Mouse (Mus musculus): ENCODE results near the gene Farp2. TPM values are rescaled to one million over a fixed set of nuclear protein-coding genes. Genes with fewer than 3 reads are reported as not detected.

Farp2 gene
- polyA plus RNA-seq, 1 experiment from 2014 or later = 3.9 TPM

GRCm38 (mm10) chr1:93547286-93547685 is 35.4 kb downstream of the Farp2 start:
- WGBS (ENCODE audit: insufficient replicate concordance) = 69% methylated on average over 1 of the region's 1 CpGs
- no peak for ATAC-seq

GRCm38 (mm10) chr1:93551427-93551826 is 39.5 kb downstream of the Farp2 start:
- WGBS (ENCODE audit: insufficient replicate concordance) = 44% methylated on average over 5 of the region's 5 CpGs

More at GRCm38 (mm10) chr1:93547286-93547685, 35.4 kb downstream of the Farp2 start:
- no peaks in the 10 kb centered on the region for H3K27me3 ChIP-seq (ENCODE audit: insufficient read depth, low read length)
- no peaks in the 10 kb centered on the region for H3K4me1 ChIP-seq (ENCODE audit: insufficient read depth)
- no peaks in the 10 kb centered on the region for H3K36me3 ChIP-seq (replicated peaks; ENCODE audit: insufficient read depth, low read length)
- no peak for DNase-seq
- TF ChIP-seq EP300 (IDR thresholded peaks at IDR 0.05; ENCODE audit: low read depth) (no peak), CTCF (IDR thresholded peaks at IDR 0.05; ENCODE audit: low read depth) (no peak)
- no peak overlapping the region for H3K9ac ChIP-seq (replicated peaks)
- no peak overlapping the region for H3K4me3 ChIP-seq (ENCODE audit: low read depth, low read length)
- H3K27ac ChIP-seq (ENCODE audit: low read depth) = no peak overlapping the region
- no peak overlapping the region for H3K4me2 ChIP-seq (ENCODE audit: low read depth, low read length)
- H3K9me3 ChIP-seq (ENCODE audit: low read length) = no peaks in the 10 kb centered on the region

GRCm38 (mm10) chr1:93563224-93563623 is 51.3 kb downstream of the Farp2 start:
- TF ChIP-seq EP300 (IDR thresholded peaks at IDR 0.05; ENCODE audit: low read depth) = no peak
- TF ChIP-seq CTCF (IDR thresholded peaks at IDR 0.05; ENCODE audit: low read depth) = no peak
- Histone ChIP-seq H3K9me3 (ENCODE audit: low read length) (no peaks in the 10 kb centered on the region), H3K9ac (replicated peaks) (no peak overlapping the region), H3K4me1 (ENCODE audit: insufficient read depth) (0 out of 2 replicates have a peak, but pooled peaks cover 4% of the 10 kb centered on the region), H3K4me3 (ENCODE audit: low read depth, low read length) (no peak overlapping the region), H3K27me3 (ENCODE audit: insufficient read depth, low read length) (no peaks in the 10 kb centered on the region), H3K36me3 (replicated peaks; ENCODE audit: insufficient read depth, low read length) (no peaks in the 10 kb centered on the region), H3K27ac (ENCODE audit: low read depth) (peak overlapping the region; percentile 20; the same call in 1 of the 2 replicates), H3K4me2 (ENCODE audit: low read depth, low read length) (no peak overlapping the region)
- 71% methylated on average over 7 of the region's 7 CpGs for WGBS (ENCODE audit: insufficient replicate concordance)
- no peak for DNase-seq
- ATAC-seq = no peak

More at GRCm38 (mm10) chr1:93551427-93551826, 39.5 kb downstream of the Farp2 start:
- DNase-seq (no peak), ATAC-seq (no peak)
- no peak for TF ChIP-seq EP300 (IDR thresholded peaks at IDR 0.05; ENCODE audit: low read depth)
- no peak for TF ChIP-seq CTCF (IDR thresholded peaks at IDR 0.05; ENCODE audit: low read depth)
- H3K4me1 ChIP-seq (ENCODE audit: insufficient read depth) = no peaks in the 10 kb centered on the region
- H3K4me2 ChIP-seq (ENCODE audit: low read depth, low read length) = no peak overlapping the region
- H3K27me3 ChIP-seq (ENCODE audit: insufficient read depth, low read length) = no peaks in the 10 kb centered on the region
- H3K9me3 ChIP-seq (ENCODE audit: low read length) = no peaks in the 10 kb centered on the region
- H3K36me3 ChIP-seq (replicated peaks; ENCODE audit: insufficient read depth, low read length) = no peaks in the 10 kb centered on the region
- no peak overlapping the region for H3K27ac ChIP-seq (ENCODE audit: low read depth)
- no peak overlapping the region for H3K4me3 ChIP-seq (ENCODE audit: low read depth, low read length)
- no peak overlapping the region for H3K9ac ChIP-seq (replicated peaks)

- no peak for TF ChIP-seq CTCF (IDR thresholded peaks at IDR 0.05; ENCODE audit: low read depth)
- ATAC-seq (peak; percentile 52), DNase-seq (peak; percentile 18)
- WGBS (ENCODE audit: insufficient replicate concordance) = 50% methylated on average over 1 of the region's 1 CpGs
- Histone ChIP-seq H3K27me3 (ENCODE audit: insufficient read depth, low read length) (no peaks in the 10 kb centered on the region), H3K4me2 (ENCODE audit: low read depth, low read length) (no peak overlapping the region), H3K36me3 (replicated peaks; ENCODE audit: insufficient read depth, low read length) (no peaks in the 10 kb centered on the region), H3K9ac (replicated peaks) (no peak overlapping the region), H3K4me3 (ENCODE audit: low read depth, low read length) (no peak overlapping the region), H3K27ac (ENCODE audit: low read depth) (peak overlapping the region; percentile 34; the same call in 1 of the 2 replicates), H3K4me1 (ENCODE audit: insufficient read depth) (0 out of 2 replicates have a peak, but pooled peaks cover 4% of the 10 kb centered on the region), H3K9me3 (ENCODE audit: low read length) (no peaks in the 10 kb centered on the region)
These were observed 51.8 kb downstream of the Farp2 start for GRCm38 (mm10) chr1:93563649-93564048.

- Histone ChIP-seq H3K4me1 (ENCODE audit: insufficient read depth) (0 out of 2 replicates have a peak, but pooled peaks cover 4% of the 10 kb centered on the region), H3K27ac (ENCODE audit: low read depth) (no peak overlapping the region), H3K36me3 (replicated peaks; ENCODE audit: insufficient read depth, low read length) (0 out of 2 replicates have a peak, but pooled peaks cover 5% of the 10 kb centered on the region), H3K4me3 (ENCODE audit: low read depth, low read length) (no peak overlapping the region), H3K9ac (replicated peaks) (no peak overlapping the region), H3K27me3 (ENCODE audit: insufficient read depth, low read length) (no peaks in the 10 kb centered on the region), H3K4me2 (ENCODE audit: low read depth, low read length) (no peak overlapping the region), H3K9me3 (ENCODE audit: low read length) (no peaks in the 10 kb centered on the region)
- DNase-seq (no peak), ATAC-seq (no peak)
- no peak for TF ChIP-seq EP300 (IDR thresholded peaks at IDR 0.05; ENCODE audit: low read depth)
- no peak for TF ChIP-seq CTCF (IDR thresholded peaks at IDR 0.05; ENCODE audit: low read depth)
- WGBS (ENCODE audit: insufficient replicate concordance) = 73% methylated on average over 3 of the region's 3 CpGs
These were observed 52.9 kb downstream of the Farp2 start for GRCm38 (mm10) chr1:93564781-93565180.

GRCm38 (mm10) chr1:93567013-93567412 is 55.1 kb downstream of the Farp2 start:
- H3K4me1 ChIP-seq (ENCODE audit: insufficient read depth) = 0 out of 2 replicates have a peak, but pooled peaks cover 4% of the 10 kb centered on the region
- WGBS (ENCODE audit: insufficient replicate concordance) = 59% methylated on average over 3 of the region's 3 CpGs
- TF ChIP-seq EP300 (IDR thresholded peaks at IDR 0.05; ENCODE audit: low read depth) (no peak), CTCF (IDR thresholded peaks at IDR 0.05; ENCODE audit: low read depth) (no peak)
- no peaks in the 10 kb centered on the region for H3K27me3 ChIP-seq (ENCODE audit: insufficient read depth, low read length)
- H3K36me3 ChIP-seq (replicated peaks; ENCODE audit: insufficient read depth, low read length) = peaks cover 6% of the 10 kb centered on the region; the same call in 1 of the 2 replicates
- H3K27ac ChIP-seq (ENCODE audit: low read depth) = peak overlapping the region; percentile 88
- H3K9ac ChIP-seq (replicated peaks) = no peak overlapping the region
- H3K9me3 ChIP-seq (ENCODE audit: low read length) = no peaks in the 10 kb centered on the region
- no peak overlapping the region for H3K4me3 ChIP-seq (ENCODE audit: low read depth, low read length)
- no peak overlapping the region for H3K4me2 ChIP-seq (ENCODE audit: low read depth, low read length)
- DNase-seq (peak; percentile 43), ATAC-seq (peak; percentile 93)
